Mouse (Mus musculus) forebrain, postnatal 0 days (tissue): ENCODE measurements around the gene Itpripl2. TPM values are rescaled to one million over a fixed set of nuclear protein-coding genes. Genes with fewer than 3 reads are reported as not detected.
A peak's percentile ranks its signal among the peaks of the same experiment; 100 is the strongest.

Experiments
- ATAC-seq: fragments of 200-750 bp; cut with Nextera tagmentation; 2 replicates; pipeline ENCODE4 v1.8.0; 2017; ENCODE audit warnings: mild to moderate bottlenecking, moderate library complexity
- DNase-seq: peaks from one replicate; pipeline ENCODE4 v3.0.0-alpha.2; 2015
- H3K27ac ChIP-seq: fragments of 300-500 bp; sonication (generic); 2 replicates; pipeline ENCODE4 v1.5.1; 2014; ENCODE audit warnings: low read depth, mild to moderate bottlenecking, antibody characterized with exemption, low read length, moderate library complexity, mixed read lengths
- H3K27me3 ChIP-seq: fragments of 300-500 bp; sonication (generic); 2 replicates; pipeline ENCODE4 v1.6.1; 2014; ENCODE audit warnings: mild to moderate bottlenecking, low read length, mixed read lengths; ENCODE audit not compliant: insufficient read depth
- H3K36me3 ChIP-seq: fragments of 300-500 bp; sonication (generic); 2 replicates; pipeline ENCODE4 v1.6.1; 2014; ENCODE audit warnings: mild to moderate bottlenecking, moderate library complexity; ENCODE audit not compliant: insufficient read depth
- H3K4me1 ChIP-seq: fragments of 300-500 bp; sonication (generic); 2 replicates; pipeline ENCODE4 v1.6.1; 2014; ENCODE audit warnings: antibody characterized with exemption; ENCODE audit not compliant: insufficient read depth
- H3K4me2 ChIP-seq: fragments of 300-500 bp; sonication (generic); 2 replicates; pipeline ENCODE4 v1.6.1; 2014; ENCODE audit warnings: low read depth, mild to moderate bottlenecking, moderate library complexity
- H3K4me3 ChIP-seq: fragments of 300-500 bp; sonication (generic); 2 replicates; pipeline ENCODE4 v1.5.1; 2014; ENCODE audit warnings: low read depth, low read length, mixed read lengths
- H3K9ac ChIP-seq: fragments of 300-500 bp; sonication (generic); 2 replicates; pipeline ENCODE4 v1.6.1; 2014; ENCODE audit warnings: mild to moderate bottlenecking
- H3K9me3 ChIP-seq: fragments of 300-500 bp; sonication (generic); 2 replicates; pipeline ENCODE4 v1.6.1; 2016; ENCODE audit warnings: low read length
- CTCF ChIP-seq: sonication (generic); IDR thresholded peaks from 2 replicates; pipeline ENCODE4 v1.5.1; 2016; ENCODE audit warnings: antibody characterized with exemption, control low read depth, low read depth
- WGBS: fragments of 180-500 bp; shearing (Covaris S2); extraction: QIAGEN DNeasy Blood & Tissue Kit; methylation state at CpG from one replicate; pipeline ENCODE4 v1.1.7; 2014; 5-methylcytosine and 5-hydroxymethylcytosine counted together
- polyA plus RNA-seq: library from polyadenylated mRNA; unstranded; fragments of >200 nt; fragmentation: Nextera tagmentation; extraction: Ambion mirVana; gene quantifications from 2 replicates; pipeline ENCODE4 v1.2.1, GENCODE M21; 2015
- total RNA-seq: library from RNA; depleted of rRNA; stranded (reverse); fragments of >200 nt; gene quantifications from 2 replicates; pipeline ENCODE4 v1.2.3, GENCODE M21; 2014

Gene Itpripl2
- total and polyA plus RNA-seq, 2 experiments from 2014 or later: 0.42 to 6.0 TPM

GRCm38 (mm10) chr7:118476428-118476827 lies 15.3 kb downstream of the Itpripl2 start:
- Histone ChIP-seq H3K36me3 (no peaks in the 10 kb centered on the region), H3K4me3 (no peak overlapping the region), H3K9ac (no peak overlapping the region), H3K27me3 (no peaks in the 10 kb centered on the region), H3K4me1 (no peaks in the 10 kb centered on the region), H3K4me2 (no peak overlapping the region), H3K9me3 (no peaks in the 10 kb centered on the region), H3K27ac (no peak overlapping the region)
- ATAC-seq: no peak
- 53% methylated on average over 5 of the region's 5 CpGs for WGBS
- no peak for DNase-seq
- no peak for TF ChIP-seq CTCF

GRCm38 (mm10) chr7:118475008-118475705 lies 16.6 kb downstream of the Itpripl2 start:
- H3K4me1 ChIP-seq: no peaks in the 10 kb centered on the region
- no peak overlapping the region for H3K9ac ChIP-seq
- no peak overlapping the region for H3K4me2 ChIP-seq
- no peak overlapping the region for H3K4me3 ChIP-seq
- no peak overlapping the region for H3K27ac ChIP-seq
- no peak for TF ChIP-seq CTCF
- 82% methylated on average over 7 of the region's 7 CpGs for WGBS
- no peaks in the 10 kb centered on the region for H3K36me3 ChIP-seq
- ATAC-seq (no peak), DNase-seq (no peak)
- no peaks in the 10 kb centered on the region for H3K9me3 ChIP-seq
- H3K27me3 ChIP-seq: no peaks in the 10 kb centered on the region

GRCm38 (mm10) chr7:118472886-118473285 lies 18.9 kb downstream of the Itpripl2 start:
- no peaks in the 10 kb centered on the region for H3K36me3 ChIP-seq
- no peaks in the 10 kb centered on the region for H3K27me3 ChIP-seq
- H3K9ac ChIP-seq: no peak overlapping the region
- WGBS: 91% methylated on average over 1 of the region's 1 CpGs
- H3K4me1 ChIP-seq: no peaks in the 10 kb centered on the region
- DNase-seq (no peak), ATAC-seq (no peak)
- H3K4me2 ChIP-seq: no peak overlapping the region
- no peak for TF ChIP-seq CTCF
- no peak overlapping the region for H3K4me3 ChIP-seq
- H3K27ac ChIP-seq: no peak overlapping the region
- H3K9me3 ChIP-seq: no peaks in the 10 kb centered on the region

GRCm38 (mm10) chr7:118468060-118468459 lies 23.7 kb downstream of the Itpripl2 start:
- H3K36me3 ChIP-seq: no peaks in the 10 kb centered on the region
- H3K4me2 ChIP-seq: no peak overlapping the region
- no peak overlapping the region for H3K9ac ChIP-seq
- no peak for ATAC-seq
- DNase-seq: no peak
- no peak overlapping the region for H3K4me3 ChIP-seq
- no peak overlapping the region for H3K27ac ChIP-seq
- 0 out of 2 replicates have a peak, but pooled peaks cover 4% of the 10 kb centered on the region for H3K4me1 ChIP-seq
- no peaks in the 10 kb centered on the region for H3K27me3 ChIP-seq
- WGBS: 98% methylated on average over 3 of the region's 3 CpGs
- TF ChIP-seq CTCF: no peak
- no peaks in the 10 kb centered on the region for H3K9me3 ChIP-seq

- no peak overlapping the region for H3K27ac ChIP-seq
- WGBS: 58% methylated on average over 4 of the region's 4 CpGs
- no peak for TF ChIP-seq CTCF
- H3K4me1 ChIP-seq: 0 out of 2 replicates have a peak, but pooled peaks cover 8% of the 10 kb centered on the region
- H3K4me3 ChIP-seq: no peak overlapping the region
- ATAC-seq: no peak
- no peaks in the 10 kb centered on the region for H3K27me3 ChIP-seq
- no peak overlapping the region for H3K9ac ChIP-seq
- H3K9me3 ChIP-seq: no peaks in the 10 kb centered on the region
- DNase-seq: no peak
- no peaks in the 10 kb centered on the region for H3K36me3 ChIP-seq
- H3K4me2 ChIP-seq: no peak overlapping the region
Observed at GRCm38 (mm10) chr7:118464432-118464831, 27.3 kb downstream of the Itpripl2 start.

- H3K36me3 ChIP-seq: no peaks in the 10 kb centered on the region
- no peaks in the 10 kb centered on the region for H3K27me3 ChIP-seq
- no peak overlapping the region for H3K27ac ChIP-seq
- H3K4me1 ChIP-seq: 0 out of 2 replicates have a peak, but pooled peaks cover 8% of the 10 kb centered on the region
- H3K9ac ChIP-seq: no peak overlapping the region
- H3K4me3 ChIP-seq: no peak overlapping the region
- TF ChIP-seq CTCF: no peak
- H3K4me2 ChIP-seq: no peak overlapping the region
- no peaks in the 10 kb centered on the region for H3K9me3 ChIP-seq
- 28% methylated on average over 11 of the region's 11 CpGs for WGBS
- ATAC-seq (peak; percentile 53), DNase-seq (no peak)
Observed at GRCm38 (mm10) chr7:118462818-118463762, 28.7 kb downstream of the Itpripl2 start.
